Mouse (Mus musculus) liver, postnatal 0 days (tissue): ENCODE data around the gene Triobp. TPM values are rescaled to one million over a fixed set of nuclear protein-coding genes. Genes with fewer than 3 reads are reported as not detected.

Experiments
- ATAC-seq: fragments of 200-750 bp; cut with Nextera tagmentation; 2 replicates; pipeline ENCODE4 v1.8.0; 2017; ENCODE audit warnings: mild to moderate bottlenecking, moderate library complexity
- DNase-seq: peaks from one replicate; pipeline ENCODE4 v3.0.0-alpha.2; 2016
- H3K27ac ChIP-seq: fragments of 300-500 bp; sonication (generic); 2 replicates; pipeline ENCODE4 v1.5.1; 2014; ENCODE audit warnings: antibody characterized with exemption, moderate library complexity, mild to moderate bottlenecking, low read depth
- H3K27me3 ChIP-seq: fragments of 300-500 bp; sonication (generic); 2 replicates; pipeline ENCODE4 v1.6.1; 2014; ENCODE audit warnings: low read length, control low read depth, mixed read lengths; ENCODE audit not compliant: insufficient read depth
- H3K36me3 ChIP-seq: fragments of 300-500 bp; sonication (generic); replicated peaks from 2 replicates; pipeline ENCODE4 v1.6.1; 2014; ENCODE audit warnings: mild to moderate bottlenecking, control low read depth, low read length, moderate library complexity, mixed read lengths; ENCODE audit not compliant: insufficient read depth
- H3K4me1 ChIP-seq: fragments of 300-500 bp; sonication (generic); 2 replicates; pipeline ENCODE4 v1.6.1; 2014; ENCODE audit warnings: antibody characterized with exemption, mild to moderate bottlenecking, control low read depth; ENCODE audit not compliant: insufficient read depth
- H3K4me2 ChIP-seq: fragments of 300-500 bp; sonication (generic); 2 replicates; pipeline ENCODE4 v1.6.1; 2014; ENCODE audit warnings: low read depth, mild to moderate bottlenecking, low read length, moderate library complexity, mixed read lengths
- H3K4me3 ChIP-seq: fragments of 300-500 bp; sonication (generic); 2 replicates; pipeline ENCODE4 v1.5.1; 2014; ENCODE audit warnings: low read depth, low read length
- H3K9ac ChIP-seq: fragments of 300-500 bp; sonication (generic); replicated peaks from 2 replicates; pipeline ENCODE4 v1.6.1; 2014; ENCODE audit warnings: mild to moderate bottlenecking, moderate library complexity
- H3K9me3 ChIP-seq: fragments of 300-500 bp; sonication (generic); 2 replicates; pipeline ENCODE4 v1.6.1; 2016; ENCODE audit warnings: mild to moderate bottlenecking, control low read depth, low read length, mixed read lengths
- CTCF ChIP-seq: sonication (generic); IDR thresholded peaks from 2 replicates; pipeline ENCODE4 v1.5.1; 2016; ENCODE audit warnings: antibody characterized with exemption, low read depth
- EP300 ChIP-seq: IDR thresholded peaks from 2 replicates; pipeline ENCODE4 v1.6.1; 2016; ENCODE audit warnings: antibody characterized with exemption, low read depth, mild to moderate bottlenecking
- WGBS: fragments of 180-500 bp; shearing (Covaris S2); extraction: QIAGEN DNeasy Blood & Tissue Kit; methylation state at CpG from one replicate; pipeline ENCODE4 v1.1.7; 2014; ENCODE audit not compliant: insufficient replicate concordance; 5-methylcytosine and 5-hydroxymethylcytosine counted together
- polyA plus RNA-seq: library from polyadenylated mRNA; unstranded; fragments of >200 nt; fragmentation: Nextera tagmentation; extraction: Ambion mirVana; gene quantifications from 2 replicates; pipeline ENCODE4 v1.2.1, GENCODE M21; 2015

The Triobp gene
- polyA plus RNA-seq, 1 experiment from 2014 or later: 11.9 TPM

DNA sequence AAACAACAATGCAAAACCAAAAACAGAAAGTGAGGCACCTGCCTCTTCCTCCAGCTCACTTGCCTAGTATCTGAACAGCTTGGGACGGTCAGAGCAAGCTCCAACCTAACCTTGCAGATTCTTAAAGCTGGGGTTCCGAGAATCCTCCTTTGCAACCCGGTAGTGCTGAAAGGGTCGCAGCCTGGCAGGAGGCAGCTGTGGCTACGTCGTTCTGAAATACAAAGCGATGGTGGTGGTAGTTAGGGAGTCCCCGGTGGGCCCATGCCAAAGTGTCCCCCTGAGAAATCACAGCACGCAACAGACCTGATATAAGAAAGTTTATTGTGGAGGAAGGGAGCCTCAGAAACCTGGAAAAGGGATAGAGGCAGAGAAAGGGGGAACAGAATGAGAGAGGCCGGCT is 90.8 kb downstream of the Triobp start:
- Histone ChIP-seq H3K27ac (no peak overlapping the region), H3K27me3 (peaks cover 27% of the 10 kb centered on the region), H3K9ac (no peak overlapping the region), H3K4me1 (peaks cover 33% of the 10 kb centered on the region), H3K4me2 (peak overlapping the region; percentile 55), H3K4me3 (no peak overlapping the region), H3K9me3 (no peaks in the 10 kb centered on the region), H3K36me3 (no peaks in the 10 kb centered on the region; the same call in 1 of the 2 replicates)
- DNase-seq: no peak
- WGBS: 76% methylated on average over 10 of the region's 10 CpGs
- TF ChIP-seq EP300: no peak
- TF ChIP-seq CTCF: no peak
- ATAC-seq: no peak

DNA sequence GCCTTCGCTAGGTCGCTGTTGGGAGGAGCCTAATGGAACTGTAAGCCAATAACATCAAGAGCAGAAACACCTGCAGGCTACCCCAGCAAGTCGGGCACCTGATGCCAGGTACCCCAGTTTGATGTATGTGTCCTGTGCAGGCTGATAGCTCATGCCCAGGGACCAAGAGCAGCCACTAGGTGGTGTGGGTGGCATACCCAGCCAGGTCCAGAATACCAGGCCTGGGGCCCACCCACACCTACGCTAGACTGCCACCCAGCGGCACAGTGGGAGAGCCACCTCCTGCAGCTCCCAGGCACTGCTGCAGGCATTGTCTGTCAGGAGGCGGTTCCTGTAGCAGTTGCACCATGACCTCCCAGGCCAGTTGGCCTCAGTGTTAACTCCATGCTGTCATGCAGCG is 91.3 kb downstream of the Triobp start:
- 14% methylated on average over 7 of the region's 7 CpGs for WGBS
- Histone ChIP-seq H3K4me1 (peaks cover 33% of the 10 kb centered on the region), H3K27ac (no peak overlapping the region), H3K36me3 (no peaks in the 10 kb centered on the region; the same call in 1 of the 2 replicates), H3K4me3 (no peak overlapping the region), H3K9ac (no peak overlapping the region), H3K9me3 (no peaks in the 10 kb centered on the region), H3K4me2 (no peak overlapping the region), H3K27me3 (peaks cover 33% of the 10 kb centered on the region)
- ATAC-seq (peak; percentile 93), DNase-seq (peak; percentile 94)
- TF ChIP-seq CTCF (peak; percentile 99), EP300 (no peak)

DNA sequence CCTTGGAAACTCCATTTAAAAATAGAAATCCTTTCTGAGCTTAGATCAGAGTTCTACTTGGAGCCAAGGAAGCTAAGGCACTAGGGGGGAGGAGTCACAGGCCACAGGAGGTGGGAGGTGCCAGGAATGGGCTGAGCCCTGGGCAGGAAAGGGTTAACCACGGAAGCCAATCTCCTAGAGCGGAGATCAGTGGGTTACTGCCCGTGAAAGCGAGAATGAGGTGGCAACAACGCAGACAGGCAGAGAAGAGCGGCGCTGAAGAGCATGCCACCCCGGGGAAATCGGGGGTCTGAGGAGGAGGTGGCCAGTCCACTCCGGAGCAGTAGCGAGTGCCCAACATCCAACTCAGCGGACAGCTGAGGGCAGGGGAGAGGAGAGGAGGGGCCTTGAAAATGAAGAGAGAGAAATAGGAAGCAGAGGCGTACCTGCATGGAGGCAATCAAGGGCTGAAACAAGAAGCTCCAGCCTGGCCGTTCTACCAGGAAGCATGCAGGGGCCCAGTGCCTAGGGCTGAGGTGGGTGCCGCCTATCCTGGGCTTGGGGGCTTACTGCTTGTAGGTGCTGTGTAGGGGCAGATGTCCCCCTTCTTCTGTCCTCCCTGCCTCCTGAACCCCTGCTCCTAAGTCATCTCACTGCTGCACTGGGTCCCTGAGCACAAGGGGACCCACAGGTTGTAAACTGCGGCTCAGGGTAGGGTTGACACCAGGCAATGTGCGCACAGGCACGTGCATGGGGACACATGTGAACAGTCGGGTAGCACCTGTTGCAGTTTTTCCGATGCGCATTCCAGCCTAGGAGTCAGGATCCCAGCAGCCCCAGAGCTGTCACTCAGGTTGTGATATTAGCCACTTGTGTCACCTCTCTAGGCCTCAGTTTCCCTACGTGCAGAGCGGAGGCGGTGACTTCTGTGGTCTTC is 93.2 kb downstream of the Triobp start:
- WGBS: 13% methylated on average over 24 of the region's 24 CpGs
- peaks cover 33% of the 10 kb centered on the region for H3K27me3 ChIP-seq
- no peak overlapping the region; the same call in 1 of the 2 replicates for H3K9ac ChIP-seq
- H3K9me3 ChIP-seq: no peaks in the 10 kb centered on the region
- DNase-seq: peak; percentile 41
- H3K36me3 ChIP-seq: no peaks in the 10 kb centered on the region; the same call in 1 of the 2 replicates
- ATAC-seq: no peak
- no peak overlapping the region; the same call in 1 of the 2 replicates for H3K27ac ChIP-seq
- peaks cover 36% of the 10 kb centered on the region for H3K4me1 ChIP-seq
- H3K4me2 ChIP-seq: peak overlapping the region; percentile 63
- TF ChIP-seq CTCF: no peak
- TF ChIP-seq EP300: no peak
- H3K4me3 ChIP-seq: peak overlapping the region; percentile 24; the same call in 1 of the 2 replicates

DNA sequence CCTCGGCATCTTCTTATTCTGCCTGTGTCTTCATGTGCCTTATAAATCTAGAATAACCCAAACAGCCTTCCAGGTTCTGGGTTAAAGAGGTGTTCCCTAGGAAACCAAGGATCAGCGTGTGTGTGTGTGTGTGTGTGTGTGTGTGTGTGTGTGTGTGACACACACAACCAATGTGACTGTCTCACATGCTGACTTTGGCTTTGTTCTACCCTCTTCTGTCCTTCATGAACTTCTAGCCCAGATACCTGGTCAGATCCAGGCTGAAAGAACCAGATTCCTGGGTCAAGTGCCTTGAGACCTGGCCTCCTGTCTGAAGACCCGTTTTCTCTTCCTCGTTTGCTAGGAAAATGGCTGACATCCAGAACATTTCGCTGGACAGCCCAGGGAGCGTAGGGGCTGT is 94.1 kb downstream of the Triobp start, which contains the start of gene Galr3:
Gene Galr3, plus strand, starts transcription at position 301 of the 400 bp plus-strand sequence.
- Histone ChIP-seq H3K27ac (no peak within 1 kb of the TSS; the same call in 1 of the 2 replicates), H3K9me3 (no peaks in the 10 kb centered on the region)

DNA sequence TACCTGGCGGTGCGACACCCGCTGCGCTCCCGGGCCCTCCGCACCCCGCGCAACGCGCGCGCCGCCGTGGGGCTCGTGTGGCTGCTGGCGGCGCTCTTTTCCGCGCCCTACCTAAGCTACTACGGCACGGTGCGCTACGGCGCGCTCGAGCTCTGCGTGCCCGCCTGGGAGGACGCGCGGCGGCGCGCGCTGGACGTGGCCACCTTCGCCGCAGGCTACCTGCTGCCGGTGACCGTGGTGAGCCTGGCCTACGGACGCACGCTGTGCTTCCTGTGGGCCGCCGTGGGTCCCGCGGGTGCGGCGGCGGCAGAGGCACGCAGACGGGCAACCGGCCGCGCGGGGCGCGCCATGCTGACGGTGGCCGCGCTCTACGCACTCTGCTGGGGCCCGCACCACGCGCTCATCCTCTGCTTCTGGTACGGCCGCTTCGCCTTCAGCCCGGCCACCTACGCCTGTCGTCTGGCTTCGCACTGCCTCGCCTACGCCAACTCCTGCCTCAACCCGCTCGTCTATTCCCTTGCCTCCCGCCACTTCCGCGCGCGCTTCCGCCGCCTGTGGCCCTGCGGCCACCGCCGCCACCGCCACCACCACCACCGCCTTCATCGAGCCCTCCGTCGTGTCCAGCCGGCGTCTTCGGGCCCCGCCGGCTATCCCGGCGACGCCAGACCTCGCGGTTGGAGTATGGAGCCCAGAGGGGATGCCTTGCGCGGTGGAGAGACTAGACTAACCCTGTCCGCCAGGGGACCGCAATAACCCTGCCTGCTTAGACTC is 95.4 kb downstream of the Triobp start:
- Histone ChIP-seq H3K4me3 (peak overlapping the region; percentile 50), H3K4me2 (peak overlapping the region; percentile 84), H3K4me1 (peaks cover 34% of the 10 kb centered on the region), H3K36me3 (no peaks in the 10 kb centered on the region), H3K9me3 (no peaks in the 10 kb centered on the region), H3K9ac (0 out of 2 replicates have a peak overlapping the region, but pooled peaks have one; percentile 3), H3K27me3 (peaks cover 33% of the 10 kb centered on the region), H3K27ac (no peak overlapping the region)
- ATAC-seq (no peak), DNase-seq (peak; percentile 40)
- WGBS: 2% methylated on average over 66 of the region's 105 CpGs
- no peak for TF ChIP-seq EP300
- 0 out of 2 replicates have a peak, but pooled peaks have one; percentile 6 for TF ChIP-seq CTCF

More for the DNA sequence above, 94.1 kb downstream of the Triobp start, which contains the start of gene Galr3:
- H3K4me1 ChIP-seq: peaks cover 36% of the 10 kb centered on the region
- H3K4me3 ChIP-seq: peak within 1 kb of the TSS; percentile 50
- no peak for DNase-seq
- peak within 1 kb of the TSS; percentile 84 for H3K4me2 ChIP-seq
- peaks cover 33% of the 10 kb centered on the region for H3K27me3 ChIP-seq
- no peaks in the 10 kb centered on the region for H3K36me3 ChIP-seq
- TF ChIP-seq EP300: no peak
- no peak for TF ChIP-seq CTCF
- ATAC-seq: no peak
- WGBS: 60% methylated on average over 6 of the region's 6 CpGs
- H3K9ac ChIP-seq: peak within 1 kb of the TSS; percentile 3; the same call in 1 of the 2 replicates

DNA sequence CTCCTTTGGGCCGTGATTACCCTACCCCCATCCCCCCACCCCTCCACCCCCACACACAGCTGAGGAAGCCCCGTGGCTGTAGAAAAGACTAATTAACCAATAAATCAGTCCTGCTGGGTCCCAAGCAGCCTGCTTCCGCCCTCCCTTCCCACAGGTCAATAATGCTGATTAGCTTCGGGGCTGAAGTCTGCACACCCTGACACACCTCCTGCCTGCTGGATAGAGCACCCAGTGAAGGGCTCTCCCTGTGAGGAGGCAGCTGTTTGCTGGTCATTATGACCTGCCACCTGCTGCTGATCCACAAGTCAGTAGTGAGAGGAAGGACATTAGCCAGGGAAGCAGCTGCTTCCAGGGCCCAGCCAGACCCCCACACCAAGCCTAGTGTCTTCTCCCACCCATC is 97.3 kb downstream of the Triobp start:
- H3K4me2 ChIP-seq: no peak overlapping the region; the same call in 1 of the 2 replicates
- no peak for DNase-seq

More for the DNA sequence above, 97.3 kb downstream of the Triobp start:
- peak; percentile 70 for ATAC-seq
- WGBS: 28% methylated on average over 4 of the region's 4 CpGs
- TF ChIP-seq CTCF (no peak), EP300 (no peak)
- Histone ChIP-seq H3K4me3 (no peak overlapping the region), H3K36me3 (no peaks in the 10 kb centered on the region), H3K27ac (no peak overlapping the region), H3K4me1 (peaks cover 26% of the 10 kb centered on the region), H3K9ac (no peak overlapping the region), H3K27me3 (peaks cover 33% of the 10 kb centered on the region), H3K9me3 (no peaks in the 10 kb centered on the region)
